Mouse (Mus musculus): Measurements from ENCODE around the gene 2310009B15Rik.

2310009B15Rik gene

DNA sequence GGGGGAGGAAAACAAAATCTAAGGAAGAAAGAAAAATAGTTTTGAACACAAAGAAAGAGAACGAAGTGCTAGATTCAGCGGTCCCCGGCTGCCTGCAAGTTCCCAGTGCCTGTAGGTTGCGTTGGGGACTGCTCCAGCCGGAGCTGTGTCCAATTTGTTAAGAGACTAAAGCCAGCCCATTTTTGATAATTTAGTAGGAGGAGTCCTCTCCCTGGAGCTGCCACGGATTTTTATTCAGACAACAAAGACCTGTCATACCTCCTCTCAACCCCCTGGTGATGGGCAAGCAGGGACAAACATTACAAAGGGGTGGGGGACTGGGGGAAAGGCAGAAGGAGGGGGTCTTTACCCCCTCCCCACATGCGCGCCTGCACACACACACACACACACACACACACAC is 14.3 kb downstream of the 2310009B15Rik start:
- DNase-seq (ENCODE audit: low spot score in 2 of 2) = no peak

DNA sequence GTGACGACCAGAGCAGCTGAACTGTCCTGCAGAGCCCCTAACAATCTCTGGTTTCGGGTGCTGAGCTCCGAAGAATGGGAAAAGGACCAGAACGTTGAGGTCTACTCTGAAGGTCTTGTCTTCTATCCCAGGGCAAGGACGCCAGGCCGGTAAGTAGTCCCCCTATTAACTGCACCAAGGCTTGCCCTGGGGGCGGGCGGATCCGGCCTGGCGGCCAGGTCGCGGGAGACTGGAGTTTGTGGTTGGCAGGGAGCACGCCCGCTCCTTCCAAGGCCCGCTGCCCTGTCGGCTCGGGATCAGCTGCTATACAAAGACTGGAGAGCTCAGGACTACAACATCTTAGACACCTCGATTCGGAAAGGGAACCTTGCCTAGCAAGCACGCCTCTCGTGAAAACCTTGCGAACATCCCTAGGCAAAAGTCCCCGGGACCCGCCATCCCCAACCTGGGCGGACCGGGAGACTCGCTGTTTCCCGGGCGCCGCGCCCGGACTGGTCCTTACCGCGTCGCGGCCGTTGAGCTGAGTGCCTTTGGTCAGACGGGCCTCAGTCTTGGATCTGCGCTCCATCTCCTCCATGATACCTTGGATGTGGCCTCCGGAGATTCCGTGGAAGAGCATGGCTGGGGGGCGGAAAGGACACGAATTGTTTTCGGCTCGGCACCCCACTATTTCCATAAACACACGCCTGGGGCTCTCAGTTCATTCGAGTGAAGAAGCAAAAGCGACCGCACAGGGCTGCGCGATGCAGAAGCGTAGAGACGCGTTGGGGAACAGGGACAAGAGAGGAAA is 15.2 kb downstream of the 2310009B15Rik start:
- no peak for DNase-seq (ENCODE audit: low spot score in 2 of 2)

DNA sequence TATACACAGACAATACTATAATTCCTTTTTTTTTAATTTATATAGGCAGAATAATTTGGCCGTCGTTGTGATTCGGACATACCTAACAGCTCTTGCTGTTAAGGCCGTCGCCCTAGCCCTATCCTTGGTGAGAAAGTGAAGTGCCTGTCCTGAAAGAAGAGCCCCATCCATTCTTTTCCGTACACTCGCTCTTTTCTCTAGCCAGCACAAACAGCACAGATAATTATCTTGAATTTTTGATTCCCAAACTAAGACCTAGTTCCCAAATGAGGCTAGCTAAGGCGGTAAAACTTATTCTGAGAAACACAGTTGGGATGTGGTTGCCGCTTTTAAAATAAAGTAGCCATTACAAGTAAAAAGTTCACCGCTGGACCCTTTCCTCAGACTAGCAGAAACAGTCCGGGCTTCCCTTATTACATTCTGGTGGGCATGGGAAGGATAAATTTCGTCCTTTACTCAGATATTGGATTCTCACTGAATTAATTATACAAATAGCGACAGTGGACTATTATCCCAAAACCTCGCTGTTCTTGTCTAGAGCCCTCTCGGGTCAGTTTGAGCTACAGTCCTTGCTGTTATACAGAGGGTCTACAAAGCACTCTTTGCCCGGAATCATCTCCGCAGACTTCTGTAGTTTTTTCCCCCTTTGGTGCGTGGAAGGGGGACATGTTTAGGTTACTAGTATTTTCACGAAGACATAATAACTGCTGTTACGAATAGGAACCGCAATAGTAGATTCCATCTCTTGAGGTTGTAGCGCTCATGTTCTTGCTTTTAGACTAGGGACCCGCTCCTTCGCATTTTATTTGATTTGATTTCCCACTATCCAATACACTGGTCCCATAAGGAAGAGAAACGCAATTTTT is 16.0 kb downstream of the 2310009B15Rik start:
- DNase-seq (ENCODE audit: low spot score in 2 of 2) = no peak

DNA sequence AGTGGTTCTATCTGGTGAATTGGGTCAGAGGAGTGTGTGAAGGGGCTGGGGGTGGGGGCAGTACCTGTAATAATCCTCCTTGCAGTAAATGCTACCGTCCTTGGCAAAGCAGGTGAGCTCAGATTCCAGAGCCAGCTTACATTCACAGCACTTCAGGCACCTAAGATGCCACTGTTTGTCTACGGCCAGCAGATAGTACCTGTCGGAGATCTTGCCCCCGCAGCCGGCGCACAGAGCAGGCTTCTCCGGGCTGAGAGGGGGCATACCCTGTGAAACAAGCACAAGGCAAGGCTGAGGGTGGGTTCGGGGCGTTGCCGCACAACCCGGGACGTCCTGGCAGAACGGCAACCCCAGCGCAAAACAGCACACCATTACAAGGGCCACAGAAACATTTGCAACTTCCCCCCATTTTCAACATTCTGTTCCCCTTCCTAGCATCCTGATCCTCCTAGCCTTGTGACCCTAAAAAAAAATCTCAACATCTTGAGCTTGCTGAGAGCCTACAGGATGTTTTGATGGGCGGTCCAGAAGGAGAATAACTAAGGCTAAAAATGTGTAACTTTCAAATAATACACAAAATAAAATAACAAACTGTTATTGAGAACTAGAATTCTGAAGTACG is 16.7 kb downstream of the 2310009B15Rik start:
- no peak for DNase-seq (ENCODE audit: low spot score in 2 of 2)

DNA sequence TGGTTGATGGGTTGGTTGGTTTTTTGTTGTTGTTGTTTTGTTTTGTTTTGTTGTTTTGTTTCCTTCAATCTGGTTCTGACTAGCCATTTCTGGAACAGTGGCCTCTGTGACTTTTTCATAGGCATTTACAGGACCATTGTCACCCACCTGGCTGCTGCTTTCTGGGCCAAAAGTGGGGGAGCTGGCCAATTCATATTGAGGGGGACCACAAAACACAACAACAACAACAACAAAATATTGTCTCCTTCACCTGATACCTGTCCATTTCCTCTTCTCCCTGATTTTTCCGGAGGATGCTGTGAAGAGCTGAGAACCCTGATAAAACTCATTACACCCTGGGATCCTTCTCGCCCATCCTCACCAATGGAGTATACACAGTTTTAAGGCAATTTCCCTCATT is 17.4 kb downstream of the 2310009B15Rik start:
- no peak for DNase-seq (ENCODE audit: low spot score in 2 of 2)

DNA sequence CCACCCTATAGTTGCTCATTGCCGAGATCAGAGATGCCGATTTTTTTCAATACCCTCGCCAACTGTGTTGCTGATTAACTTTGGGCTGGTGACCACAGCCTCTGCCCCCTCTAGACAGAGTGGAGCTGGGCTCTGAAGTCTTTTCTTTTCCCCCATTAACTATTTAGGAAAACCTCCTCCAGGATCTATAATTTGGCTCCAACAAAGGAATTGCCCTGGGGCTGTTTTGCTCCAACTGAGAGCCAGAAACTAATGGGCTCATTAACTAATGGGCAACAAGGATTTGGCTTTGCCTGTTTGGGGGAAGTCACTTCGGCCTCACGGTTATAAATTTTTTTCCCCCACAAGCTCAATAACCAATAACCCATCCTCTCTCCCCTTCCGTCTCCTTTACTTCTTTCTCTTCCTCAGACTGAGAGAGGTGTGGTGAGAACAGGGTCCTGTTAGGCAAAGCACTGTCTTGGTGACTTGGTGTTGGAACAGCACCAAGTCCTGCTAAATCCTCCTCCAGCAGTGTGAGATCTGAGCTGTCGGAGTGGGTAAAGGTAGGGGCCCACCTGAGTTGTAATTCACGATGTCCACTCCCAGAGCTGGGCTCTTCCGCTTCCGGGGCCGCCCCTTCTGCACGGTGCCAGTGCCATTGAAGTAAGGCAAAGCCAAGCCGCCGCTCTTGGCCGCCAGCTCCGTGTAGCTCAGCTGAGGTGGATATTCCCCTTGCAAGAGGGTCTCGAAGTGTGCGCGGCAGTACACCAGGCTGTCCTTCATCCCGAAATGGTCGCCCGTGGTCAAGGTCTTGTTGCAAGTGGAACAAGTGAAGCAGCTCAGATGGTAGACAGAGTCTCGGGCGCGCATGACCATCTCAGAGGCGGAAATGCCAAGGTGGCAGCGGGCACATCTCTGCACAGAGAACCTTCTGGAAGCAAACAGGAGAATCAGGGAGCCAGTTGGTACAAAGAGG is 18.6 kb downstream of the 2310009B15Rik start:
- DNase-seq (ENCODE audit: low spot score in 2 of 2) = no peak

DNA sequence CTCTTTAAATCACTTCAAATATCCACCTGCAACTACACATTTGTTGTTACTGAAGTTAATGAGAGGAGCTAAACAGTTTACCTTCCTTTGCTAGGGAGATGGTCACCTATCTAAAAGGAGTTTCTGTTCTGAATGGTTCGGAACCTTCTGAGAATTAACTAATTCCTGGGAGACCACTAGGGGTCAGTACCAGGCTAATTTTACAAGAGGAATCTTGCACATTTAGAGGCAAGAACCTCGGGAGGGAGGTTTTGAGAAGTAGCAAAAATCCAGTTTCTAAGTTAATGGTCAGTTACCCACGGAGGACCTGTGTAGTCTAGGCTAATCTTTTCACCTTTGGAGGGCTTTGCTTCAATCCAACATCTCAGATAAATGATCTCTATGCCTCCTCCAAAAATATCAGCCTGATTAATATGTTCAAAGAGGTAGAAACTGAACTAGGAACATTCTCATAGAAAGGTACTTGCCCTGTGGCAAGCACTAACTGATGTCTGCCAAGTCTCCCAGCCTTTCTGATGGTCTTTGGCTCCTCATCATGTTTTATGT is 21.2 kb downstream of the 2310009B15Rik start:
- no peak for DNase-seq (ENCODE audit: low spot score in 2 of 2)

DNA sequence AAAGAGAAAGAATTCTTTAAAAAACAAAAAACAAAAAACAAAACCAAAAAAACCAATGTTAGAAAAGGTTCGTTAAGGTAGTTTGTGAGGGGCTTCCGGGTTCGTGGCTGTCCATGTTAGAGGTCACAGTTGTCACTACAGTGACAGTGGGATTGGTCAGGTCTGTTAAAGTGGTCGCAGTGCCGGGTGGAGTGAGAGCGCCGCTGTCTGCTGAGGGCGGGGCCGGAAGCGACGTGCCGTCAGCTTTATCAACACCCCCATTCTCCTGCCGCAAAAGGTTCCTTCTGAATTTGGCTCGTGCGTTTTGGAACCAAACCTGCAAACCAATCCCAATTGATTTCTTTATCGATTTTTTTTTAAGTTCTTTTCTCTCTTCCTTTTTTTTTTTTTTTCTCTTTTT is 25.3 kb downstream of the 2310009B15Rik start:
- DNase-seq (ENCODE audit: low spot score in 2 of 2) = no peak

DNA sequence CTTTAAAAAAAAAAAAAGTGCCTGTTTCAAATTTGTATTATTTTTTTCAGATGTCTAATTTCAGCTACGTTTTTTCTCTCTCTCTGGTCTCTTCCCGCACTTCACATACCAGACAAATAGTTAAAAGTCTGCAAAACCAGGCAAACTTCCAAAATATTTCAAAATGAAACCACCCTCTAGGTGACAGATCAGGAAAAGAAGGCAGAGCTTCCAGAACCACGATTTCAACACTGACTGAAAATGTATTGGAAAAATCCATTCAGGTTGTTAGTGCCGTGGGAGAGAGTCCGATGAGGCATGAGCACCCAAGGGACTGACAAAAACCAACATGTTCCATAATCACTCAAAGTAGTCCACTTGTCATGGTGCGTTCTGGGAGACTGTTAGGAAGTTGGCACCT is 29.8 kb downstream of the 2310009B15Rik start:
- DNase-seq (ENCODE audit: low spot score in 2 of 2) = no peak

DNA sequence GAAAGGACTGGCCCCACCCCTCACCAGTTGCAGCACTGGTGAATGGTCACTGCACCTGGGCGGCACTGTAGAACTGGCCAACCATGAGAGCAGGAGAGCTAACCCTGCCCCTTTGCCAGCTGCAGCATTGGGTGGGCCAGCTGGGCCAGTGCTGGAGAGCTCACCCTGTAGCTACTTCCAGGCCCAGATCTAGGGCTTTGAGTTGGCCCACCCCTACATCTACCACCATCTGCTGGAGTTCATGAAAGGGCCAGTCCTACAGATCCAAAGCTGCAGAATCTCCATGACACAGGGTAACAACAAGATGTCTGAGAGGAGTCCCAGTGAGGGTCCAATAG is 33.7 kb downstream of the 2310009B15Rik start:
- no peak for DNase-seq (ENCODE audit: low spot score in 2 of 2)

DNA sequence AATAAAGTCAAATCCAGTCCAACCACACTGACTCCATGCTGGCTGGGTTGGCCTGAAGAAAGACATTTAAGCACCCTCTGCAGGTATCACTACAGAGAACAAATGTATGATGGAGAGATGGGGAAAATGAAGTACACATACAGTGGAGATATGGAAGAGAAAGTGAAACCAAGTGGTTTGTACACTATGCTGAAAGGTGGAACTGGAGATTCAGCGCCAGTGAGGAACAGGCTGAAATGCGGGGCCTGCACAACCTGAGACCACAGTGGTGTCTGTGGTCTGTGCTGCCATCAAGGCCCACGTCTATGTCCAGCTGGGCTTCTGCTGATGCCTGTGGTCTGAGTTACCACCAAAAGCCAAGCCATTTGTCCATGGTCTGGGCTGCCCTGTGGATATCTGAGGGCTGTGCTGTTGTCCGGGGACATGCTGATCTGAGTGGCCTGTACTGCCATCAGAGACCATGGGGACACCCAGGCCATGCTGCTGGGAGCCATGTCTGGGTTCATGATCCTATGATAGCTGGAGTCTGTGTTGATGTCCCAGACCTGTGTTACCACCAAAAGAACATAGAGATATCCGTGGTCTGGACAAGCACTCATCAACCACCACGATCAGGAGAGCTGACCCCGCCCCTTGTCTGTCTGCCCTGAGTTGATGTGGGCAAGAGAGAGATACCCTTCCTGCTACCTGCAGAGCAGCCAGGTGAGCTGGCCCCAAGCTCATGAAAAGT is 34.2 kb downstream of the 2310009B15Rik start:
- no peak for DNase-seq (ENCODE audit: low spot score in 2 of 2)
